Mouse (Mus musculus) spleen, adult 2 months (tissue): Measurements from ENCODE around the gene Abcc10. TPM values are rescaled to one million over a fixed set of nuclear protein-coding genes. Genes with fewer than 3 reads are reported as not detected.

Experiments
- DNase-seq, 2 experiments: peaks; one replicate each; pipeline versions ENCODE4 v3.0.0 to v3.0.0-alpha.2; 2012 to 2021; ENCODE audit warnings: low spot score in 2 of 2, low read depth in 1 of 2
- H3K27ac ChIP-seq: fragments of 200-500 bp; 2 replicates; pipeline ENCODE4 v1.5.1; 2012; ENCODE audit warnings: low read length, inconsistent platforms; ENCODE audit not compliant: insufficient read depth
- H3K27me3 ChIP-seq: fragments of 200-500 bp; 2 replicates; pipeline ENCODE4 v1.6.1; 2012; ENCODE audit warnings: mild to moderate bottlenecking, moderate library complexity, low read length, inconsistent platforms; ENCODE audit not compliant: control insufficient read depth, insufficient read depth
- H3K36me3 ChIP-seq: fragments of 200-500 bp; 2 replicates; pipeline ENCODE4 v1.6.1; 2012; ENCODE audit warnings: mild to moderate bottlenecking, low read length, inconsistent platforms; ENCODE audit not compliant: control insufficient read depth, insufficient read depth
- H3K4me1 ChIP-seq: fragments of 200-500 bp; 2 replicates; pipeline ENCODE4 v1.6.1; 2011; ENCODE audit warnings: inconsistent platforms; ENCODE audit not compliant: control insufficient read depth, insufficient read depth, insufficient read length
- H3K4me3 ChIP-seq: fragments of 200-500 bp; 2 replicates; pipeline ENCODE4 v1.5.1; 2011; ENCODE audit warnings: mild to moderate bottlenecking, inconsistent platforms; ENCODE audit not compliant: insufficient read depth, insufficient read length; ENCODE audit errors: extremely low read depth
- CTCF ChIP-seq: fragments of 200-500 bp; IDR thresholded peaks from 2 replicates; pipeline ENCODE4 v1.5.1; 2011; ENCODE audit warnings: mild to moderate bottlenecking, inconsistent platforms; ENCODE audit not compliant: insufficient read depth, insufficient read length, insufficient replicate concordance; ENCODE audit errors: extremely low read depth
- POLR2A ChIP-seq: fragments of 200-500 bp; IDR thresholded peaks from 2 replicates; pipeline ENCODE4 v1.6.1; 2011; ENCODE audit warnings: low read depth, low read length, inconsistent platforms
- WGBS: fragments of 180-500 bp; shearing (Covaris S2); methylation state at CpG from one replicate; pipeline ENCODE4 v1.1.7; 2018; 5-methylcytosine and 5-hydroxymethylcytosine counted together
- polyA plus RNA-seq: library from polyadenylated mRNA; depleted of rRNA; stranded (reverse); fragments of >200 nt; gene quantifications from 2 replicates; pipeline ENCODE4 v1.2.3, GENCODE M21; 2012

Abcc10 gene
- polyA plus RNA-seq, 1 experiment: 15.4 TPM

- H3K4me3 ChIP-seq: no peak overlapping the region
- TF ChIP-seq POLR2A: no peak
- TF ChIP-seq CTCF: no peak
- WGBS: 48% methylated on average over 11 of the region's 11 CpGs
- H3K4me1 ChIP-seq: no peaks in the 10 kb centered on the region
- no peak overlapping the region for H3K27ac ChIP-seq
- DNase-seq: no peak
- H3K27me3 ChIP-seq: no peaks in the 10 kb centered on the region
- no peaks in the 10 kb centered on the region for H3K36me3 ChIP-seq
These were observed 40.5 kb downstream of the Abcc10 start for GRCm38 (mm10) chr17:46287678-46288095.

GRCm38 (mm10) chr17:46285407-46285806, 42.7 kb downstream of the Abcc10 start:
- no peak for TF ChIP-seq CTCF
- no peak for TF ChIP-seq POLR2A
- WGBS: 71% methylated on average over 6 of the region's 6 CpGs
- H3K4me1 ChIP-seq: peaks cover 2% of the 10 kb centered on the region; the same call in 1 of the 2 replicates
- H3K36me3 ChIP-seq: no peaks in the 10 kb centered on the region
- no peak overlapping the region for H3K27ac ChIP-seq
- H3K4me3 ChIP-seq: no peak overlapping the region
- DNase-seq: no peak
- no peaks in the 10 kb centered on the region for H3K27me3 ChIP-seq

GRCm38 (mm10) chr17:46284653-46285052, 43.5 kb downstream of the Abcc10 start:
- 69% methylated on average over 7 of the region's 7 CpGs for WGBS
- no peak for DNase-seq
- Histone ChIP-seq H3K27me3 (no peaks in the 10 kb centered on the region), H3K4me1 (peaks cover 2% of the 10 kb centered on the region; the same call in 1 of the 2 replicates), H3K4me3 (no peak overlapping the region), H3K27ac (no peak overlapping the region), H3K36me3 (no peaks in the 10 kb centered on the region)
- TF ChIP-seq POLR2A: no peak

GRCm38 (mm10) chr17:46283911-46284310, 44.2 kb downstream of the Abcc10 start:
- no peak for DNase-seq
- Histone ChIP-seq H3K27ac (no peak overlapping the region), H3K27me3 (no peaks in the 10 kb centered on the region), H3K4me1 (peaks cover 2% of the 10 kb centered on the region; the same call in 1 of the 2 replicates), H3K4me3 (no peak overlapping the region), H3K36me3 (peaks cover 3% of the 10 kb centered on the region; the same call in 1 of the 2 replicates)
- 66% methylated on average over 8 of the region's 8 CpGs for WGBS
- TF ChIP-seq POLR2A (no peak), CTCF (no peak)

GRCm38 (mm10) chr17:46283140-46283539, 45.0 kb downstream of the Abcc10 start:
- Histone ChIP-seq H3K4me3 (peak overlapping the region; percentile 33; the same call in 1 of the 2 replicates), H3K36me3 (peaks cover 3% of the 10 kb centered on the region; the same call in 1 of the 2 replicates), H3K27me3 (no peaks in the 10 kb centered on the region), H3K27ac (no peak overlapping the region), H3K4me1 (peaks cover 2% of the 10 kb centered on the region; the same call in 1 of the 2 replicates)
- no peak for DNase-seq
- TF ChIP-seq CTCF: no peak
- no peak for TF ChIP-seq POLR2A
- WGBS: 32% methylated on average over 9 of the region's 9 CpGs

GRCm38 (mm10) chr17:46282483-46283123, 45.5 kb downstream of the Abcc10 start, which contains the start of gene Tjap1:
Gene Tjap1, minus strand, starts transcription at chr17:46283026.
- under 1% methylated on average over 37 of the region's 37 CpGs for WGBS
- Histone ChIP-seq H3K27ac (peak within 1 kb of the TSS; percentile 71; the same call in 1 of the 2 replicates), H3K4me3 (peak within 1 kb of the TSS; percentile 94), H3K4me1 (peaks cover 2% of the 10 kb centered on the region; the same call in 1 of the 2 replicates), H3K27me3 (no peaks in the 10 kb centered on the region), H3K36me3 (peaks cover 6% of the 10 kb centered on the region)
- DNase-seq: peak; percentile 48 to 79
- TF ChIP-seq CTCF: no peak
- TF ChIP-seq POLR2A: peak; percentile 29; the same call in 1 of the 2 replicates
